Mouse (Mus musculus) ES-Bruce4 (cell line): ENCODE results near the gene Srrm4. TPM values are rescaled to one million over a fixed set of nuclear protein-coding genes. Genes with fewer than 3 reads are reported as not detected.
A peak's percentile ranks its signal among the peaks of the same experiment; 100 is the strongest.
"Not testable (repeated sequence)": the region's sequence is repeated elsewhere in the genome, so short reads cannot be mapped to it uniquely, and the experiment has no call there.

Source experiments
- H3K27ac ChIP-seq: 2 replicates; pipeline ENCODE4 v1.5.1; 2012; ENCODE audit warnings: low read length, inconsistent platforms; ENCODE audit not compliant: insufficient read depth
- H3K27me3 ChIP-seq: 2 replicates; pipeline ENCODE4 v1.6.1; 2012; ENCODE audit warnings: mild to moderate bottlenecking, low read length, inconsistent platforms; ENCODE audit not compliant: control insufficient read depth, poor library complexity, insufficient read depth, severe bottlenecking
- H3K36me3 ChIP-seq: 2 replicates; pipeline ENCODE4 v1.6.1; 2012; ENCODE audit warnings: inconsistent platforms, mild to moderate bottlenecking, low read length, moderate library complexity; ENCODE audit not compliant: control insufficient read depth, poor library complexity, insufficient read depth, severe bottlenecking
- H3K4me1 ChIP-seq: one replicate; pipeline ENCODE4 v1.8.1; 2011; ENCODE audit warnings: low read length; ENCODE audit not compliant: control insufficient read depth, insufficient read depth
- H3K4me3 ChIP-seq: 2 replicates; pipeline ENCODE4 v1.5.1; 2011; ENCODE audit warnings: low read depth, mild to moderate bottlenecking, low read length
- H3K9ac ChIP-seq: 2 replicates; pipeline ENCODE4 v1.6.1; 2012; ENCODE audit warnings: low read depth, mild to moderate bottlenecking, inconsistent platforms; ENCODE audit not compliant: poor library complexity, severe bottlenecking
- H3K9me3 ChIP-seq: replicated peaks from 2 replicates; pipeline ENCODE4 v1.6.1; 2012; ENCODE audit warnings: mild to moderate bottlenecking, low read length, inconsistent platforms; ENCODE audit not compliant: control insufficient read depth, poor library complexity, insufficient read depth, severe bottlenecking
- CTCF ChIP-seq: IDR thresholded peaks from one replicate; pipeline ENCODE4 v1.8.1; 2011; ENCODE audit warnings: low read depth, low read length
- EP300 ChIP-seq: IDR thresholded peaks from 2 replicates; pipeline ENCODE4 v1.6.1; 2011; ENCODE audit warnings: low read depth, low read length; ENCODE audit not compliant: insufficient read depth
- POLR2A ChIP-seq: IDR thresholded peaks from one replicate; pipeline ENCODE4 v1.8.1; 2011; ENCODE audit warnings: low read length; ENCODE audit not compliant: insufficient read depth
- polyA plus RNA-seq: library from polyadenylated mRNA; stranded (reverse); fragments of >200 nt; gene quantifications from 2 replicates; pipeline ENCODE4 v1.2.4, GENCODE M21; 2011; ENCODE audit warnings: low read depth; ENCODE audit not compliant: missing spikeins, insufficient read depth, insufficient read length

Gene Srrm4
- polyA plus RNA-seq, 1 experiment = 0.48 TPM

GRCm38 (mm10) chr5:116432871-116433270 is 158.7 kb downstream of the Srrm4 start:
- no peak overlapping the region for H3K9ac ChIP-seq
- peaks cover 13% of the 10 kb centered on the region for H3K4me1 ChIP-seq
- no peaks in the 10 kb centered on the region for H3K9me3 ChIP-seq
- H3K27me3 ChIP-seq = no peaks in the 10 kb centered on the region
- peak overlapping the region; percentile 26; the same call in 1 of the 2 replicates for H3K27ac ChIP-seq
- TF ChIP-seq EP300 = 0 out of 2 replicates have a peak, but pooled peaks have one; percentile 14
- TF ChIP-seq CTCF = no peak
- H3K36me3 ChIP-seq = no peaks in the 10 kb centered on the region
- H3K4me3 ChIP-seq = no peak overlapping the region

- no peaks in the 10 kb centered on the region for H3K36me3 ChIP-seq
- H3K4me1 ChIP-seq = peaks cover 6% of the 10 kb centered on the region
- H3K27ac ChIP-seq = no peak overlapping the region
- no peak overlapping the region for H3K4me3 ChIP-seq
- H3K27me3 ChIP-seq = no peaks in the 10 kb centered on the region
- no peaks in the 10 kb centered on the region for H3K9me3 ChIP-seq
- H3K9ac ChIP-seq = no peak overlapping the region
- TF ChIP-seq EP300 = no peak
- TF ChIP-seq POLR2A = no peak
- no peak for TF ChIP-seq CTCF
Measured at GRCm38 (mm10) chr5:116426701-116427100, 164.9 kb downstream of the Srrm4 start.

GRCm38 (mm10) chr5:116425709-116426108 is 165.9 kb downstream of the Srrm4 start:
- not testable (repeated sequence) for H3K27ac ChIP-seq, H3K27me3 ChIP-seq, H3K4me1 ChIP-seq, H3K4me3 ChIP-seq, H3K9ac ChIP-seq, H3K36me3 ChIP-seq, H3K9me3 ChIP-seq

- TF ChIP-seq EP300 = no peak
- TF ChIP-seq POLR2A = no peak
- no peak for TF ChIP-seq CTCF
- Histone ChIP-seq H3K4me3 (no peak overlapping the region), H3K36me3 (no peaks in the 10 kb centered on the region), H3K9me3 (no peaks in the 10 kb centered on the region), H3K27ac (no peak overlapping the region), H3K9ac (no peak overlapping the region), H3K27me3 (no peaks in the 10 kb centered on the region), H3K4me1 (peaks cover 6% of the 10 kb centered on the region)
Measured at GRCm38 (mm10) chr5:116425273-116425672, 166.3 kb downstream of the Srrm4 start.

GRCm38 (mm10) chr5:116423746-116424145 is 167.9 kb downstream of the Srrm4 start:
- no peak for TF ChIP-seq POLR2A
- no peak for TF ChIP-seq CTCF
- TF ChIP-seq EP300 = no peak
- no peaks in the 10 kb centered on the region for H3K36me3 ChIP-seq
- H3K4me1 ChIP-seq = peaks cover 10% of the 10 kb centered on the region

GRCm38 (mm10) chr5:116422699-116423201 is 168.9 kb downstream of the Srrm4 start, which contains the start of gene Hspb8:
Hspb8 (minus strand) TSS chr5:116422864.
- H3K36me3 ChIP-seq = no peaks in the 10 kb centered on the region
- H3K4me1 ChIP-seq = peaks cover 7% of the 10 kb centered on the region
- 0 out of 2 replicates have a peak within 1 kb of the TSS, but pooled peaks have one; percentile 3 for H3K27ac ChIP-seq
- H3K4me3 ChIP-seq = peak within 1 kb of the TSS; percentile 55
- H3K9me3 ChIP-seq = no peaks in the 10 kb centered on the region
- TF ChIP-seq CTCF (no peak), POLR2A (peak; percentile 38), EP300 (0 out of 2 replicates have a peak, but pooled peaks have one; percentile 10)
- no peaks in the 10 kb centered on the region for H3K27me3 ChIP-seq
- H3K9ac ChIP-seq = peak within 1 kb of the TSS; percentile 56

More at GRCm38 (mm10) chr5:116423746-116424145, 167.9 kb downstream of the Srrm4 start:
- Histone ChIP-seq H3K9me3 (no peaks in the 10 kb centered on the region), H3K4me3 (no peak overlapping the region), H3K27ac (no peak overlapping the region), H3K9ac (no peak overlapping the region), H3K27me3 (no peaks in the 10 kb centered on the region)
